Mouse (Mus musculus) kidney, adult 2 months (tissue): ENCODE data around the gene Abcg4. TPM values are rescaled to one million over a fixed set of nuclear protein-coding genes. Genes with fewer than 3 reads are reported as not detected.

Experiments used
- DNase-seq: peaks from one replicate; pipeline ENCODE4 v3.0.0; 2021
- H3K27ac ChIP-seq: fragments of 200-500 bp; 2 replicates; pipeline ENCODE4 v1.5.1; 2012; ENCODE audit warnings: low read depth, low read length, control low read depth, inconsistent platforms; ENCODE audit not compliant: insufficient read depth
- H3K27me3 ChIP-seq: fragments of 200-500 bp; replicated peaks from 2 replicates; pipeline ENCODE4 v1.6.1; 2012; ENCODE audit warnings: mild to moderate bottlenecking, moderate library complexity, low read length, inconsistent platforms; ENCODE audit not compliant: control insufficient read depth, insufficient read depth
- H3K36me3 ChIP-seq: fragments of 200-500 bp; 2 replicates; pipeline ENCODE4 v1.6.1; 2012; ENCODE audit warnings: mild to moderate bottlenecking, moderate library complexity, low read length, inconsistent platforms; ENCODE audit not compliant: control insufficient read depth, insufficient read depth
- H3K4me1 ChIP-seq: fragments of 200-500 bp; 2 replicates; pipeline ENCODE4 v1.6.1; 2011; ENCODE audit warnings: low read length; ENCODE audit not compliant: control insufficient read depth, insufficient read depth
- H3K4me3 ChIP-seq: fragments of 200-500 bp; 2 replicates; pipeline ENCODE4 v1.5.1; 2011; ENCODE audit warnings: mild to moderate bottlenecking, low read depth, low read length, control low read depth; ENCODE audit not compliant: insufficient read depth
- CTCF ChIP-seq: fragments of 200-500 bp; conservative IDR thresholded peaks from 2 replicates; pipeline ENCODE4 v1.5.1; 2011; ENCODE audit warnings: low read depth, mild to moderate bottlenecking, control low read depth, low read length, moderate library complexity, mixed read lengths; ENCODE audit not compliant: insufficient read depth, insufficient read length
- POLR2A ChIP-seq: fragments of 200-500 bp; IDR thresholded peaks from one replicate; pipeline ENCODE4 v1.6.1; 2011; ENCODE audit warnings: low read depth, low read length, control low read depth
- WGBS: fragments of 180-500 bp; shearing (Covaris S2); methylation state at CpG from one replicate; pipeline ENCODE4 v1.1.7; 2018; 5-methylcytosine and 5-hydroxymethylcytosine counted together
- polyA plus RNA-seq: library from polyadenylated mRNA; depleted of rRNA; stranded (reverse); fragments of >200 nt; gene quantifications from 2 replicates; pipeline ENCODE4 v1.2.3, GENCODE M21; 2012

Abcg4 gene
- polyA plus RNA-seq, 1 experiment = 0.45 TPM

GRCm38 (mm10) chr9:44255136-44255521 is 33.3 kb downstream of the Abcg4 start:
- no peaks in the 10 kb centered on the region for H3K36me3 ChIP-seq
- H3K27ac ChIP-seq = no peak overlapping the region
- TF ChIP-seq CTCF (no peak), POLR2A (no peak)
- no peak overlapping the region for H3K4me3 ChIP-seq
- WGBS = 84% methylated on average over 6 of the region's 6 CpGs
- peaks cover 4% of the 10 kb centered on the region; the same call in 1 of the 2 replicates for H3K4me1 ChIP-seq
- no peaks in the 10 kb centered on the region for H3K27me3 ChIP-seq
- no peak for DNase-seq

- WGBS = 43% methylated on average over 5 of the region's 5 CpGs
- no peak for DNase-seq
- Histone ChIP-seq H3K4me3 (no peak overlapping the region), H3K4me1 (peaks cover 4% of the 10 kb centered on the region; the same call in 1 of the 2 replicates), H3K36me3 (no peaks in the 10 kb centered on the region), H3K27ac (no peak overlapping the region), H3K27me3 (no peaks in the 10 kb centered on the region)
- TF ChIP-seq CTCF = no peak
- no peak for TF ChIP-seq POLR2A
These were observed 33.8 kb downstream of the Abcg4 start for GRCm38 (mm10) chr9:44254508-44255135.

- no peak for DNase-seq
- peaks cover 4% of the 10 kb centered on the region; the same call in 1 of the 2 replicates for H3K4me1 ChIP-seq
- no peak overlapping the region for H3K27ac ChIP-seq
- no peaks in the 10 kb centered on the region for H3K36me3 ChIP-seq
- no peak overlapping the region for H3K4me3 ChIP-seq
- WGBS = 90% methylated on average over 6 of the region's 6 CpGs
- TF ChIP-seq CTCF (no peak), POLR2A (no peak)
- no peaks in the 10 kb centered on the region for H3K27me3 ChIP-seq
These were observed 35.0 kb downstream of the Abcg4 start for GRCm38 (mm10) chr9:44253441-44253840.

- Histone ChIP-seq H3K27ac (peak within 1 kb of the TSS; percentile 83), H3K36me3 (no peaks in the 10 kb centered on the region; the same call in 1 of the 2 replicates), H3K27me3 (no peaks in the 10 kb centered on the region), H3K4me3 (peak within 1 kb of the TSS; percentile 60), H3K4me1 (peaks cover 13% of the 10 kb centered on the region; the same call in 1 of the 2 replicates)
- TF ChIP-seq POLR2A = no peak
- no peak for TF ChIP-seq CTCF
- 48% methylated on average over 10 of the region's 10 CpGs for WGBS
- DNase-seq = peak; percentile 92
These were observed 37.1 kb downstream of the Abcg4 start, which contains the start of gene Pdzd3 for GRCm38 (mm10) chr9:44251314-44251713. TSS of gene Pdzd3 (minus strand) at chr9:44251471.

- Histone ChIP-seq H3K4me3 (peak overlapping the region; percentile 60), H3K4me1 (peaks cover 13% of the 10 kb centered on the region; the same call in 1 of the 2 replicates), H3K27me3 (no peaks in the 10 kb centered on the region), H3K27ac (peak overlapping the region; percentile 83; the same call in 1 of the 2 replicates), H3K36me3 (no peaks in the 10 kb centered on the region; the same call in 1 of the 2 replicates)
- 39% methylated on average over 4 of the region's 4 CpGs for WGBS
- peak; percentile 36 for DNase-seq
- TF ChIP-seq CTCF = no peak
- TF ChIP-seq POLR2A = no peak
These were observed 38.0 kb downstream of the Abcg4 start for GRCm38 (mm10) chr9:44250445-44250844.

GRCm38 (mm10) chr9:44249181-44250146 is 39.0 kb downstream of the Abcg4 start:
- TF ChIP-seq POLR2A (no peak), CTCF (peak; percentile 74)
- DNase-seq = peak; percentile 84
- 27% methylated on average over 26 of the region's 26 CpGs for WGBS

GRCm38 (mm10) chr9:44247907-44248306 is 40.5 kb downstream of the Abcg4 start:
- peaks cover 13% of the 10 kb centered on the region; the same call in 1 of the 2 replicates for H3K4me1 ChIP-seq
- no peak overlapping the region for H3K4me3 ChIP-seq
- TF ChIP-seq POLR2A (no peak), CTCF (no peak)
- no peaks in the 10 kb centered on the region; the same call in 1 of the 2 replicates for H3K36me3 ChIP-seq
- peak; percentile 62 for DNase-seq
- no peaks in the 10 kb centered on the region for H3K27me3 ChIP-seq
- H3K27ac ChIP-seq = no peak overlapping the region
- 53% methylated on average over 6 of the region's 6 CpGs for WGBS

More at GRCm38 (mm10) chr9:44249181-44250146, 39.0 kb downstream of the Abcg4 start:
- Histone ChIP-seq H3K36me3 (no peaks in the 10 kb centered on the region; the same call in 1 of the 2 replicates), H3K27ac (no peak overlapping the region), H3K4me1 (peaks cover 13% of the 10 kb centered on the region; the same call in 1 of the 2 replicates), H3K27me3 (no peaks in the 10 kb centered on the region), H3K4me3 (peak overlapping the region; percentile 60)
